15 mouse cellular contexts compared by ENCODE assay signal in genomic region chr4:83146740-83147139, GRCm38 (mm10).
"Had no signal": no experiment of that assay in that cellular context is flagged by ENCODE, and none has a peak within 500 bp of the region (broad histone marks: within the 10 kb centered on the region; RNA-seq: fewer than 3 reads in every experiment).

No protein-coding gene starts in this region.

- H3K36me3 ChIP-seq: hindbrain, embryonic 15.5 days; limb, embryonic 12.5 days; limb, embryonic 15.5 days had no signal

- DNase-seq: kidney, postnatal 14 days; left cerebral cortex, postnatal 4 days; liver, postnatal 0 days; lung, postnatal 14 days; right cerebral cortex, postnatal 4 days; thymus, adult 2 months; thymus, postnatal 14 days; thymus, postnatal 4 days had no signal

- H3K4me2 ChIP-seq: hindbrain, embryonic 15.5 days; limb, embryonic 12.5 days; limb, embryonic 15.5 days; liver, embryonic 11.5 days had no signal

- H3K4me3 ChIP-seq: hindbrain, embryonic 15.5 days; limb, embryonic 12.5 days; limb, embryonic 15.5 days had no signal

- H3K9me3 ChIP-seq: hindbrain, embryonic 15.5 days; limb, embryonic 12.5 days; limb, embryonic 15.5 days had no signal

- H3K27me3 ChIP-seq: hindbrain, embryonic 15.5 days; limb, embryonic 12.5 days; limb, embryonic 15.5 days had no signal

- H3K9ac ChIP-seq: hindbrain, embryonic 15.5 days; limb, embryonic 12.5 days; limb, embryonic 15.5 days; liver, embryonic 14.5 days; liver, postnatal 0 days had no signal

- ATAC-seq: liver, postnatal 0 days had no signal

- H3K27ac ChIP-seq: hindbrain, embryonic 15.5 days; limb, embryonic 12.5 days; limb, embryonic 15.5 days; liver, embryonic 14.5 days; macrophage; stomach, postnatal 0 days had no signal

- H3K4me1 ChIP-seq: hindbrain, embryonic 15.5 days; limb, embryonic 15.5 days had no signal
